Mouse (Mus musculus): ENCODE measurements around the gene Ccdc126. TPM values are rescaled to one million over a fixed set of nuclear protein-coding genes. Genes with fewer than 3 reads are reported as not detected.

The Ccdc126 gene
- total and polyA plus RNA-seq, 3 experiments, result 0.69 to 14.4 (median 7.6) TPM

GRCm38 (mm10) chr6:49322056-49322455, 3.0 kb downstream of the Ccdc126 start:
- no peaks in the 10 kb centered on the region for H3K9me3 ChIP-seq (replicated peaks)
- TF ChIP-seq TAL1 (conservative IDR thresholded peaks at IDR 0.05; ENCODE audit: low read depth, low read length), result no peak
- no peak for TF ChIP-seq POLR2AphosphoS5 (IDR thresholded peaks at IDR 0.05; ENCODE audit: insufficient replicate concordance, low read depth, low read length)
- no peak for TF ChIP-seq CTCF (IDR thresholded peaks at IDR 0.05; ENCODE audit: low read depth, low read length)
- no peak for TF ChIP-seq GATA2 (IDR thresholded peaks at IDR 0.05; ENCODE audit: borderline replicate concordance, low read depth, low read length)
- peaks cover 36% of the 10 kb centered on the region for H3K4me1 ChIP-seq (ENCODE audit: insufficient read depth, low read depth, low read length)
- H3K27me3 ChIP-seq (ENCODE audit: insufficient read depth, low read length), result no peaks in the 10 kb centered on the region
- ATAC-seq (ENCODE audit: extremely low read depth, insufficient number of reproducible peaks, low FRiP score, poor library complexity, severe bottlenecking) (no peak), DNase-seq (ENCODE audit: low spot score) (no peak)
- H3K4me3 ChIP-seq (ENCODE audit: low read depth, low read length), result no peak overlapping the region
- H3K36me3 ChIP-seq (replicated peaks), result no peaks in the 10 kb centered on the region

GRCm38 (mm10) chr6:49322986-49323385, 3.9 kb downstream of the Ccdc126 start:
- no peak for TF ChIP-seq GATA2 (IDR thresholded peaks at IDR 0.05; ENCODE audit: borderline replicate concordance, low read depth, low read length)
- Histone ChIP-seq H3K4me3 (ENCODE audit: low read depth, low read length) (no peak overlapping the region), H3K27me3 (ENCODE audit: insufficient read depth, low read length) (no peaks in the 10 kb centered on the region), H3K9me3 (replicated peaks) (no peaks in the 10 kb centered on the region), H3K4me1 (ENCODE audit: insufficient read depth, low read depth, low read length) (peaks cover 36% of the 10 kb centered on the region), H3K36me3 (replicated peaks) (no peaks in the 10 kb centered on the region)
- ATAC-seq (ENCODE audit: extremely low read depth, insufficient number of reproducible peaks, low FRiP score, poor library complexity, severe bottlenecking) (no peak), DNase-seq (ENCODE audit: low spot score) (no peak)

GRCm38 (mm10) chr6:49324528-49324927, 5.5 kb downstream of the Ccdc126 start:
- peaks cover 27% of the 10 kb centered on the region for H3K4me1 ChIP-seq (ENCODE audit: insufficient read depth, low read depth, low read length)
- ATAC-seq (ENCODE audit: extremely low read depth, insufficient number of reproducible peaks, low FRiP score, poor library complexity, severe bottlenecking) (no peak), DNase-seq (ENCODE audit: low spot score) (no peak)

GRCm38 (mm10) chr6:49325294-49325693, 6.2 kb downstream of the Ccdc126 start:
- H3K9me3 ChIP-seq (replicated peaks), result no peaks in the 10 kb centered on the region
- H3K27me3 ChIP-seq (ENCODE audit: insufficient read depth, low read length), result no peaks in the 10 kb centered on the region
- no peak overlapping the region for H3K4me3 ChIP-seq (ENCODE audit: low read depth, low read length)
- no peak for DNase-seq (ENCODE audit: low spot score)
- no peak for ATAC-seq (ENCODE audit: extremely low read depth, insufficient number of reproducible peaks, low FRiP score, poor library complexity, severe bottlenecking)
- H3K36me3 ChIP-seq (replicated peaks), result no peaks in the 10 kb centered on the region
- no peak for TF ChIP-seq POLR2AphosphoS5 (IDR thresholded peaks at IDR 0.05; ENCODE audit: insufficient replicate concordance, low read depth, low read length)
- no peak for TF ChIP-seq GATA2 (IDR thresholded peaks at IDR 0.05; ENCODE audit: borderline replicate concordance, low read depth, low read length)
- TF ChIP-seq GATA1 (IDR thresholded peaks at IDR 0.05; ENCODE audit: borderline replicate concordance, low read length), result no peak
- TF ChIP-seq CTCF (IDR thresholded peaks at IDR 0.05; ENCODE audit: low read depth, low read length), result no peak
- no peak for TF ChIP-seq TAL1 (conservative IDR thresholded peaks at IDR 0.05; ENCODE audit: low read depth, low read length)
- peaks cover 19% of the 10 kb centered on the region for H3K4me1 ChIP-seq (ENCODE audit: insufficient read depth, low read depth, low read length)

More at GRCm38 (mm10) chr6:49324528-49324927, 5.5 kb downstream of the Ccdc126 start:
- H3K4me3 ChIP-seq (ENCODE audit: low read depth, low read length), result no peak overlapping the region
- H3K27me3 ChIP-seq (ENCODE audit: insufficient read depth, low read length), result no peaks in the 10 kb centered on the region
- no peaks in the 10 kb centered on the region for H3K9me3 ChIP-seq (replicated peaks)
- TF ChIP-seq GATA2 (IDR thresholded peaks at IDR 0.05; ENCODE audit: borderline replicate concordance, low read depth, low read length) (no peak), CTCF (IDR thresholded peaks at IDR 0.05; ENCODE audit: low read depth, low read length) (no peak), GATA1 (IDR thresholded peaks at IDR 0.05; ENCODE audit: borderline replicate concordance, low read length) (no peak), TAL1 (conservative IDR thresholded peaks at IDR 0.05; ENCODE audit: low read depth, low read length) (no peak), POLR2AphosphoS5 (IDR thresholded peaks at IDR 0.05; ENCODE audit: insufficient replicate concordance, low read depth, low read length) (no peak)
- H3K36me3 ChIP-seq (replicated peaks), result no peaks in the 10 kb centered on the region

- H3K4me1 ChIP-seq (ENCODE audit: insufficient read depth, low read depth, low read length), result peaks cover 8% of the 10 kb centered on the region
- TF ChIP-seq GATA2 (IDR thresholded peaks at IDR 0.05; ENCODE audit: borderline replicate concordance, low read depth, low read length) (no peak), POLR2AphosphoS5 (IDR thresholded peaks at IDR 0.05; ENCODE audit: insufficient replicate concordance, low read depth, low read length) (no peak), GATA1 (IDR thresholded peaks at IDR 0.05; ENCODE audit: borderline replicate concordance, low read length) (no peak), TAL1 (conservative IDR thresholded peaks at IDR 0.05; ENCODE audit: low read depth, low read length) (no peak), CTCF (IDR thresholded peaks at IDR 0.05; ENCODE audit: low read depth, low read length) (no peak)
- no peak for DNase-seq (ENCODE audit: low spot score)
Measured at GRCm38 (mm10) chr6:49326846-49327245, 7.8 kb downstream of the Ccdc126 start.

GRCm38 (mm10) chr6:49331369-49332059, 12.4 kb downstream of the Ccdc126 start:
- Histone ChIP-seq H3K4me1 (ENCODE audit: insufficient read depth, low read depth, low read length) (no peaks in the 10 kb centered on the region), H3K36me3 (replicated peaks) (peaks cover 20% of the 10 kb centered on the region), H3K27me3 (ENCODE audit: insufficient read depth, low read length) (peaks cover 2% of the 10 kb centered on the region; the same call in 1 of the 2 replicates), H3K4me3 (ENCODE audit: low read depth, low read length) (no peak overlapping the region), H3K9me3 (replicated peaks) (no peaks in the 10 kb centered on the region)
- ATAC-seq (ENCODE audit: extremely low read depth, insufficient number of reproducible peaks, low FRiP score, poor library complexity, severe bottlenecking) (no peak), DNase-seq (ENCODE audit: low spot score) (no peak)
- no peak for TF ChIP-seq CTCF (IDR thresholded peaks at IDR 0.05; ENCODE audit: low read depth, low read length)
- TF ChIP-seq GATA2 (IDR thresholded peaks at IDR 0.05; ENCODE audit: borderline replicate concordance, low read depth, low read length), result no peak
- no peak for TF ChIP-seq GATA1 (IDR thresholded peaks at IDR 0.05; ENCODE audit: borderline replicate concordance, low read length)

More at GRCm38 (mm10) chr6:49326846-49327245, 7.8 kb downstream of the Ccdc126 start:
- no peak for ATAC-seq (ENCODE audit: extremely low read depth, insufficient number of reproducible peaks, low FRiP score, poor library complexity, severe bottlenecking)
- Histone ChIP-seq H3K27me3 (ENCODE audit: insufficient read depth, low read length) (no peaks in the 10 kb centered on the region), H3K9me3 (replicated peaks) (no peaks in the 10 kb centered on the region), H3K4me3 (ENCODE audit: low read depth, low read length) (no peak overlapping the region), H3K36me3 (replicated peaks) (no peaks in the 10 kb centered on the region)

Measured in G1E (cell line).